Mouse (Mus musculus) kidney, postnatal 4 days (tissue): ENCODE results near the gene Srrm4.

Source experiments
- DNase-seq, 2 experiments: peaks; one replicate each; pipeline ENCODE4 v3.0.0; 2021; ENCODE audit warnings: mixed read lengths in 2 of 2

The Srrm4 gene

DNA sequence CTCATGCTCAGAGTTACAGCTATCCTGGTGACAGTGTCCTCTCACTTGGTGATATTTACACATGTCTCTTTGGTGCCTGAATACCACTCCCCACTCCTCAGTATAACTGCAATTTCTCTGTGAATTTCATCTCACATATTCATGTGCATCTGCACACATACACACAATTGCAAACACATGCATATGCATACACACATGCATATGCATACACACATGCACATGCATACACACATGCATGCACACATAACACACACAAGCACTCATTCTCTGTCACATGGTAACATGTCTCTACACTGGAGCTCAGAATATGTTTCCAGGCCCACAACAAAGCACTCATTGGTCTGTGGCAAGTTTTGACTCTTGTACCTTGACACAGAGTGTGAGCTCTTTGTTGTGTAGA is 39.0 kb downstream of the Srrm4 start:
- DNase-seq, result no peak

- peak; percentile 66 to 67 for DNase-seq
Observed at GRCm38 (mm10) chr5:116545746-116546145, 45.9 kb downstream of the Srrm4 start.

DNA sequence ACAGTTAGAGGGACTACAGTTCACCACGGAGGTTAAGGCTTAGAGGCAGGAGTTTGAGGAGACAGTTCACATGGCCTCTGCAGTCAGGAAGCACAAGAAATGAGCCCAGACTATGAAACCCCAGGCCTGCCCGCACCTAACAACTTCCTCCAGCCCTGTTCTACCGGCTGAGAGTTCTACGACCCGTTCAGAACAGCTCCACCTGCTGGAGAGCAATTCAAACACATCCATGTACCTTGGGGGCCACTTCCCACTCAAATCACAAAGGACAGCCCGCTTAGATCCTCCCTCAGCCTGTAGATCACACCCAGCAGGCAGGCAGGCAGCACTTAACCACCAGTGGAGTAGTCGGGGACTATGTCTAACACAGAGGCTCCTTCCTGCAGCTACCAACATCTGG is 49.3 kb downstream of the Srrm4 start:
- no peak for DNase-seq

GRCm38 (mm10) chr5:116541128-116541527 is 50.5 kb downstream of the Srrm4 start:
- DNase-seq, result no peak

GRCm38 (mm10) chr5:116539360-116539759 is 52.3 kb downstream of the Srrm4 start:
- DNase-seq, result no peak

DNA sequence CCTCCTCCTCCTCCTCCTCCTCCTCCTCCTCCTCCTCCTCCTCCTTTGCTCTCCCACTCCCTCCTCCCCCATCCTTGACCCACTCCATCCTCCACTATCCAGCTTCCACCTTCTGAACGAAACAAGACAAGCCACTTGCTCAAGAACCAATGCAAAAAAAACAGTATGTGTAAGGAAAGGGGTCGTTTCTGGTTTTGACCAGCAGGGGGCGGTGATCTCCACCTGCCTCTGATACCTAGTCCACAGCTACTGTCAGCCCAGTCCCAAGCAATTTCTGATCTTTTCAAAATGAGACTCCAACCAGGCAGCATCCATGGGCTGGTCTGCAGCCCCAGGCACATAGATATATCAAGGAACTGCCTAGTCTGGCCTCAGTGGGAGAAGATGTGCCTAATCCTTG is 53.1 kb downstream of the Srrm4 start:
- peak in 1 of 2 experiments; percentile 13 for DNase-seq

DNA sequence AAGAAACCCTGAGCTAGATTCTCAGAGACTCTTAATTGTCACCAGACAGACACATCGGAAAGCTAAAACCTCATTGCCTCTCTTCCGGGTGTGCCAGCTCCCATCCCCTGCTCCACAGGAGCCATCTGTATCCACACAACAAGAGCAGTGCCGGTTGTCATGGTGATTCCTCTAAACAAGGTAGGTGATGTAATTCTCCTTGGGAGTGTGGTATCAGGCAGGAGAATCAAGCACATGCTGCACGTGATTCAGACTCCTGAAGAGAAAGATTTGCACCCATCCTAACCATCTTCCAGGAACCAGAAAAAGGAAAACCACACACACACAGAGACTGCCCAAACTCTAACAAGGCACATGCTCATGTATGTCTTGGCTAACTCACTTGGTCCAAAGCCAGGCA is 65.3 kb downstream of the Srrm4 start:
- no peak for DNase-seq

- no peak for DNase-seq
Observed at GRCm38 (mm10) chr5:116525308-116525707, 66.3 kb downstream of the Srrm4 start.

GRCm38 (mm10) chr5:116523553-116523952 is 68.1 kb downstream of the Srrm4 start:
- DNase-seq, result no peak

- DNase-seq, result peak in 1 of 2 experiments; percentile 31
Observed at GRCm38 (mm10) chr5:116523079-116523478, 68.5 kb downstream of the Srrm4 start.

DNA sequence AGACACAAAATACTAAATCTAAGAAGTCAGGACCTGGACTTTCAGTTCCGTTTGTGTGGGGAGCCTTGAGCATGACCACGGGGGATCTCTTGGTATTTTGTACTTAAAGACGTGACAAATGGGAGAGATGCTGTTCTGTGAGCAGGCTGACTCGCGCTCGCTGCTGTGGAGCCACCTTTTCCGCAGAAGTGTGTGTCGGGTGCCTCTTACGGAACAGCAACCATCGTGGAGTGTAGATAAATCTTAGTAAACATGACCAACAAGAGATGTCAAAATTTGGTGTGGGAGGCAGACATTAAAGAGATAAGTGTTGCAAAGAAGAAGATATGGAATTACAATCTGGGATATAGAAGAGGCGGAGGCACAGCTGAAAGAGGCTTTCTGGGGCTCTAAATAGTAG is 69.3 kb downstream of the Srrm4 start:
- no peak for DNase-seq

DNA sequence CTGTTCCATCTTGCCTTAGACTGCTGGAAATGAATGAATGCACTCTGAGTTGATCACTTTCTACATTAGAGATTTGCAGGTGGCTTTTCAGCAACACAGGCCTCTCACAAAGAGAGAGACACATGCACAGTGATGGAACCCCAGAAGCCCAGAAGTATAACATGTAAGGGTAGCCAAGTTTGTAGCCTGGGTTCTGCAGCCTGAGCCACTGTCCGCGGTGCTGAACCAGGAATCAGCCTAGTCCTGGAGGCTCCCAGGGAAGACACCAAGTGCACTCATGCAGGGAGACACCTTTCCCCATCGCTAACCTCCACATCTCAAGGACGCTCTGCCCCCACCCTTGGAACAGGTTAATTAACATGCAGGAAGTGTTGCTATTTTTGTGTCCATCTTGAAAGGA is 73.6 kb downstream of the Srrm4 start:
- peak; percentile 77 to 78 for DNase-seq

DNA sequence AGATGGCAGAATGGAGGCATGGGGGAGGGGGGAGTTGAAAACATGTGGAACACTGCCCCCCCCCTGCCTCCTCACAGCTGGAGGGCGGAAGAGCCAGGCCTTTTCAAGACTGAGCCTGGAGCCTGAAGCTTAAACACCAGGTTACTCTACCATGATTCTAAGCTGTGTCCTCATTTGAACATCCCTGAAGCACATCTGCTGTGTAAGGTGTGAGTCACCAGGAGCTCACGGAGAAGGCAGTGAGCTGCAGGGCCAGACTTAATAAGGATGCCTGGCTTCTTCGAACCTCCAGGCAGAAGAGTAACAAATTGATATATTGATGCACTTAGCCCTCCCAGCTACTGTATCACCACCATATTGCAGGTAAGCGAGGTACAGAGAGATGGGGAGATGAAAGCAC is 79.5 kb downstream of the Srrm4 start:
- DNase-seq, result no peak

GRCm38 (mm10) chr5:116510229-116510628 is 81.4 kb downstream of the Srrm4 start:
- DNase-seq, result no peak

DNA sequence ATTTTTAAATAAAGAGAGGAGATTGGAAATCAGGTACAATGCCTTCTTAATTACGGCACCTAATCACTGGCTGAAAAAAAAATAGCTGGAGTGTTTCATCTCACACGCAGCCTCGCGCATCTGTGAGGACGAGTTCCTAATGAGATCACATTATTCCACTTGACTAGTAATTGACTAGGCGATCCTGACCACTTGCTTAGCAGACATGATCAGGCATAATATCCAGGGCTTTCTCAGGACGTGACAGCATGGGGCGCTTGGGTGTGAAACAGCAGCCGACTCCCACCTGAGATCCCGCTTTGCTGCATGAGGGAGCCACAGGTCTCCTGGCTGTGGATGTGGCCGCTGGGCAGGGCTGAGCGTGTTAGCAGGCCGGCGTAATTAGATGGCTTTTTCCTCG is 90.3 kb downstream of the Srrm4 start:
- DNase-seq, result no peak

DNA sequence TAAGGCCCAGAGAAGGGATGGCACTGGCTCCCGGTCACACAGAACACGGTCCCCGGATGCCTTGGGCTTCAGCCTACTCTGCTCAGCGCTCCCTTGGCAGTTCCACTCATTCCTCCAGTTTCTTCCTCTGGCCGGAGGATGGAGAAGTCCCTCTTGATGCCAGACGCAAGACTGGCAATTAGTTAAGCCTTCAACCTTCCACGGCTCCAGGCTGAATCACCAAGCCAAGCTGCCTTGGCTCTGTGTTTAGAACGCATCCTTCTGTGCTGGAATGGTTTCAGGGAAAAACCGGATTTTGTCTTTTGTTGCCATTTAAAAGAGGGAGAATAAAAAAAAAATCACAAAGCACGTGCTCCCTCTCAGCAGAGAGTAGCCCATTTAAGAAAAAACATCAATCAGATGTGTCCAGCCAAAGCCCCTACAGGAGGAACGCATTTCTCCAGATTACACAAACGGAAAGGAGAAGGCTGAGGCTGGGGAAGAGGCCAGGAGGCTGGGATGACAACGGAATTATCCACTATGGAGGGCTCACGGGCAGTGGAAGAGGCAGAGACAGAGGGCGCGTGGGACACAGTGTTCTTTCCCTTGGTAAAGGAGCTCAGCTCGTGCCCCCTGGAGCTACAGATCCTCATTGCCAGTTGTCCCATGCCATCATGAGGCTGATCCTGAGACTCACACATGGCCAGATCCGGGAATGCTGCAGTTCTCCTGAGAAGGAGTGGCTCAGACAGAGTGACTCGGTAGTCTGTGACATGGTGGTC is 92.6 kb downstream of the Srrm4 start:
- DNase-seq, result no peak

DNA sequence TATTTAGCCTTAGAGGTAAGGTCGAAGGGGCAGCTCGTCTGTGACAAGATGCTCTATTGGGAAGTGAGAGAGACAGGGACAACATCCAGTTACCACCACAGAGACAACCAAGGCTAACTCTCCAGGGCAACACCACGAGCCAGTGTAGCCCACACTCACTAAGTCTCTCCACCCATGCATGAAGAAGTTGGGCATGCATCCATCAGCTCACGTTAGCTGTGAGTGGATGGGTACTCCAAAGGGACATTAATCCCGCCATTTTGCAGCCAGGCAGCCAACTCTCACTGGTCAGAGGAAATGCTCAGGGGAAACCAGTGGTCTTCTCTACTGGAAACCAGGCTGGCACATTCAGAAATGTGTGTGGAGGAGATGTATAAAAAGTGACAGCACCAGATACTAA is 93.8 kb downstream of the Srrm4 start:
- no peak for DNase-seq

GRCm38 (mm10) chr5:116497205-116497604 is 94.4 kb downstream of the Srrm4 start:
- peak; percentile 50 to 56 for DNase-seq

- DNase-seq, result no peak
Observed at GRCm38 (mm10) chr5:116496717-116497116, 94.9 kb downstream of the Srrm4 start.

GRCm38 (mm10) chr5:116495466-116495865 is 96.2 kb downstream of the Srrm4 start:
- DNase-seq, result no peak

- no peak for DNase-seq
Observed at GRCm38 (mm10) chr5:116494377-116494776, 97.2 kb downstream of the Srrm4 start.

GRCm38 (mm10) chr5:116492726-116493125 is 98.9 kb downstream of the Srrm4 start:
- DNase-seq, result no peak

DNA sequence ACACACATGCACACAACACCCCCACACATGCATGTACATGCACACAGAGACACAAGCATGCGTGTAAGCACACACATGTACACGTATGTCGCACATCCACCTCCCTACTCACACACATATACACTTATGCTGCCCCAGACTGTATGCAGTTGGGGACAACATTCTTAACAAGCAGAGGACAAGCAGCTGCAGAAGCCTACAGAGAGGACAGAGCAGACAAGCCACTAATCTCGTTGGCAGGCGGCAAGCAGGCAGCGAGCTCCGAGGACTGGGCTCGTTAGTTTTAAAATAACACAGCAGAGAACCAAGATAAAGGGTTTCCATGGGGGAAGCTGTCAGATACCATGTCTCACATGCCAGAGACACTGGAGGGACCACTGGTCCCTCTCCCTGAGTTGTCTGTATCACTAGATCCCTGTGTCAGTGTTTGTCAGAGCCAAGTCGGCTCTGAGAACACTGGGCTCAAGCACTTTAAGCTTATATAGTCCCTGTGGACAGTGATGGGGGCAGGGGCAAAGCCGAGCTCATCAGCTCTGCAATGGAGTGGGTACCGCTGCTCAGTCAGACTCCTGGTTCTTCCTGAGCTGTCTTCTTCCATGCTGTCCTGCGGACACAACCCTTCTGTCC is 99.7 kb downstream of the Srrm4 start:
- no peak for DNase-seq

DNA sequence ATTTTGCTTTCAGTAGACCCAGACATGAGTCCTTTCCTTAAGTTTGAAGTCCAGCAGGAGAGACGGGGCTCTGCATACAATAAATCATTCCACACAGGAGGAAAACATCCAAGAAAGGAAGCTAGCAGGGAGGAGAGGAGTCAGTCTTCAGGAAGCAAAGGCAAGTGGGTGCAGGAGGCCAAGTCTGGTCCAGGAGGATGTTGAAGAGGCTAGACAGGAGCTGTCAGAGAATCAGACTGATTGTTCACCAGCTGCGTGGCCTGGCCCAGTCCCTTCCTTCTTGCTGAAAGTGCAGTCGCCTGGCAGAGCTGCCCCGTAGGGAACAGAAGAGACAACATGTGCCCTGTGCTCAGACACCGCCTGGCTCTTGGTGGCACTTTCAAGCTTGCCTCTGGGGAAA is 100.8 kb downstream of the Srrm4 start:
- peak in 1 of 2 experiments; percentile 26 for DNase-seq

DNA sequence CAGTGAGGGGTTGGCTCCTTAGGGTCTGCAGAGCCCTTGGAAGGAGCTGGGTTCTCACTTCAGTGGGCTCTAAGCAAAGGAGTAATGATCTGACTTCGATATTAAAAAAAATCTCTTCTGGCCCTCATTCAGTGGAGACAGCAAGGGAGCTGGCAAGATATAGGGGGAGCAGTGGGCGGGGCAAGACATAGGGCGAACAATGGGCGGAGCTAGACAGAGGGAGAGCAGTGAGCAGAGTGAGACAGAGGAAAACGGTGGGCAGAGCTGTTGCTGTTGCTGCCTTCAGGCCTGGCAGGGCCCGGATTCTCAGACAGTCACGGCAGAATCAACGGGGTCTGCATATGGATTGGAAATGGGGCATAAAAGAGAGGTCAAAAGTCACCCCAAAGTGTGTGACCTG is 102.0 kb downstream of the Srrm4 start:
- no peak for DNase-seq
